ENCODE assay signal across 9 mouse cellular contexts in the genomic region with DNA sequence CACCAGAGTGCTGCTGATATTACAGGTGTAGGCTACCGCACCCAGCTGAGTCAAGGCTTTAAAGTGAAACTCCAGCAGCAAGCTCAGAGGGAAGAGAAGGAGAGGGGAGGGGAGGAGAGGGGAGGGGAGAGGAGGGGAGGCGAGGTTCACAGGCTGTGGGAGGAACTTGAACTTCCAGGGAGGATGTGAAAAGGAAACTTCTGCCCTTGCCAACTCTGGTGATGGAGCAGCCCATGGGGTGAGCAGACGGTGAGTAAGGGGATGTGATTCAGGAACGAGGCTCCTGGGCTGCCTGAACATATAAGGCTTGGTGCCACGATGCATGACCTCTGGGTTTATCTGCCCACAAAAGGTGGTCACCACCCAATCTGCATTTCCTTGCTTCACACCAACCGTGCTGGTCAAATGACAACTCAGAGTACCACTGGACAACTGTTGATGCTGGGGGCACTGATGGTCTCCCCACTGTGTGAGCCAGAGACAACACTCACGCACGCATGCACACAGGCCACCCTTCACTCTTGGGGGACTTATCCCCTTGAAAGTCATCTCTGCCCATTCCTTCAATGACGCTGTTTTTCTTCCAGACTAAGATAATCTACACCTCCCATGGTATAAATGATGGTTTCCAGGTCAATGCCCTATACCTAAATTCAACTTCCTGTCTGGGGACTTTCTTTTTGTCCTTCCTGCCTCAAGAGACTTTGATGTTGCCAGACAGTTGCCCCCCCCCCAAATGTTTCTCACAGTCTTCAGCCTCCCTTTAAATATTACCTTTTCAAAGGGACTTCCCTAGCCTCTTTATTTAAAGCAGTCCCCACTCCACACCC.
DNase-seq lines count a peak whose midpoint lies in the region; ATAC-seq and TF ChIP-seq lines count a peak whose summit lies in the region.
"Had no signal": no experiment of that assay in that cellular context is flagged by ENCODE, and none has a peak within 500 bp of the region (broad histone marks: within the 10 kb centered on the region; RNA-seq: fewer than 3 reads in every experiment).

No protein-coding gene starts in this region.

- WGBS in heart, embryonic 14.5 days = 49% methylated on average over 9 of the region's 9 CpGs

- H3K4me2 ChIP-seq in heart, embryonic 14.5 days (ENCODE audit: low read length) = peak overlapping the region; percentile 27
- H3K4me2 ChIP-seq: midbrain, embryonic 12.5 days had no signal

- no peak overlapping the region for H3K4me3 ChIP-seq in layer of hippocampus, adult 2 months
- H3K4me3 ChIP-seq in heart, embryonic 14.5 days (ENCODE audit: control insufficient read depth in 1 of 2, insufficient read depth in 1 of 2, low read depth in 1 of 2, low read length in 2 of 2) = no peak overlapping the region
- H3K4me3 ChIP-seq: midbrain, embryonic 12.5 days had no signal

- no peak for DNase-seq in layer of hippocampus, adult 2 months (ENCODE audit: low spot score in 2 of 2)
- no peak for DNase-seq in layer of hippocampus, adult 11-12 months (ENCODE audit: low spot score)
- peak; percentile 53 for DNase-seq in Muller cell, postnatal 12 days (ENCODE audit: inconsistent ontology term)
- no peak for DNase-seq in left cerebral cortex, postnatal 10 days (ENCODE audit: extremely low spot score in 1 of 2, low spot score in 2 of 2)
- no peak for DNase-seq in layer of hippocampus, postnatal 10 days (ENCODE audit: low spot score in 2 of 2)
- DNase-seq in gastrocnemius, postnatal 25 days = no peak

- H3K27me3 ChIP-seq in heart, embryonic 14.5 days (ENCODE audit: control insufficient read depth, insufficient read depth, low read length) = no peaks in the 10 kb centered on the region
- H3K27me3 ChIP-seq: midbrain, embryonic 12.5 days had no signal

- H3K9ac ChIP-seq in heart, embryonic 14.5 days (ENCODE audit: low read length) = peak overlapping the region; percentile 18; the same call in 1 of the 2 replicates
- H3K9ac ChIP-seq: midbrain, embryonic 12.5 days had no signal

- H3K4me1 ChIP-seq in heart, embryonic 14.5 days (ENCODE audit: control insufficient read depth in 2 of 2, insufficient read depth in 2 of 2, low read length in 2 of 2) = peaks cover 37 to 65% of the 10 kb centered on the region in 2 experiments

- H3K27ac ChIP-seq in layer of hippocampus, adult 2 months = peak overlapping the region; percentile 68; the same call in 1 of the 2 replicates
- H3K27ac ChIP-seq in heart, embryonic 14.5 days (replicated peaks in 1 of 2; ENCODE audit: control insufficient read depth in 1 of 2, insufficient read depth in 1 of 2, low read depth in 2 of 2, low read length in 2 of 2) = peak overlapping the region; percentile 30 to 75; a peak in 3 of 4 replicates

- TF ChIP-seq CTCF in layer of hippocampus, adult 2 months (conservative IDR thresholded peaks at IDR 0.05) = no peak

- intact Hi-C loops in left cerebral cortex, postnatal 10 days (cut with DNase I) = loop anchor here (10.0 kb wide), 1 partner anchor 195 kb away; no protein-coding TSS in a partner anchor

- H3K9me3 ChIP-seq in heart, embryonic 14.5 days (ENCODE audit: control insufficient read depth, low read length) = no peaks in the 10 kb centered on the region
- H3K9me3 ChIP-seq: midbrain, embryonic 12.5 days had no signal

- H3K36me3 ChIP-seq in heart, embryonic 14.5 days (ENCODE audit: control insufficient read depth, insufficient read depth, low read length) = no peaks in the 10 kb centered on the region
- H3K36me3 ChIP-seq: midbrain, embryonic 12.5 days had no signal

- 0 out of 2 replicates have a peak, but pooled peaks have one; percentile 19 for ATAC-seq in heart, embryonic 14.5 days (ENCODE audit: insufficient number of reproducible peaks, insufficient read depth, low FRiP score, low read depth)
- ATAC-seq in megakaryocyte progenitor cell, adult 5-6 weeks (replicated peaks; ENCODE audit: poor library complexity) = peak; percentile 56
